Mouse (Mus musculus) monocyte, adult 5-6 weeks (primary cell): ENCODE data around the gene Ets2. TPM values are rescaled to one million over a fixed set of nuclear protein-coding genes. Genes with fewer than 3 reads are reported as not detected.
"Not testable (repeated sequence)": the region's sequence is repeated elsewhere in the genome, so short reads cannot be mapped to it uniquely, and the experiment has no call there.

Experiments
- ATAC-seq: fragments of 153-309, 156-312 bp; replicated peaks from 2 replicates; pipeline ENCODE4 v1.8.0; 2017; ENCODE audit warnings: mild to moderate bottlenecking; ENCODE audit not compliant: low TSS enrichment, insufficient number of reproducible peaks, severe bottlenecking, poor library complexity, low FRiP score
- total RNA-seq: library from RNA; stranded (forward); fragments of 200-1000, 200-491, 200-594 nt; gene quantifications from 3 replicates; pipeline ENCODE4 v1.2.3, GENCODE M21; 2017

Gene Ets2
- total RNA-seq, 1 experiment from 2014 or later, result 51.5 TPM

DNA sequence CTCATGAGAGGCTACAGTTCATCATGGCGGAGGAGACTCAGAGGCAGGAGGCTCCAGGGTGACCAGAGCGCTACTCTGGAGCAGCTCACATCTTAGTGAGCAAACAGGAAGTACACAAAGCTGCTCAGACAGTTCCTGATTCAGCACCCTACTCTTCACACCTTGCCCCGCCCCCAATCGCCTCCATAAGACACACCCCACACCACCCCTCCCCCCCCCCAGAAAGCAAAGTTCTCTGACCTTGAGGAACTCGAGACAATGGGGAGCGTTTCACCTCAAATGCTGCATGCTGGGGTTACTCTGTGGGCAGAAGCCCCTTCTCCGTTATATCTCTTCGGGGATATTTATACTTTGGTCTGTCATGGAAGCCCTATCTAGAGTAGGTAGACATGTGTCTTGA is 15.0 kb upstream of the Ets2 start:
- ATAC-seq, result no peak

DNA sequence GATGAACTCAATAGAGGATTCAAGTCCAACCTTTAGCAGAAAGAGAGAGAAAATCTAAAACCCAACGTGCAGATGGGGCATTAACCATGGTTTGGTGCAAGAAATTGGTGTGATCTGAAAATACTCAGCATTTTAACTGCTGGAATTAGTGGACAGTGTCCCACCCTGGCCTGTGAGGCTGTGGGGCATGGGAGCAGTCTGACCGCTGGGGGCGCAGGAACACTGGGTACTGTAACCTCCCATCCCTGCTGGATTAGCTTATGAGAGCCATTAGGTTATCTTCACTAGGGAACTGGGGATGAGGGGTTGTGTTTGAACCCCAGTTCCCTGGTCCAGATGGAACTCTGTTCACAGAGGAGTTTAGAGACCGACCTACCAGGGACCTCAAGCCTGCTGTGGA is 13.9 kb upstream of the Ets2 start:
- no peak for ATAC-seq

GRCm38 (mm10) chr16:95696599-95696998 is 5.3 kb upstream of the Ets2 start:
- ATAC-seq, result no peak

- ATAC-seq, result no peak
Measured at GRCm38 (mm10) chr16:95699721-95700120, 2.2 kb upstream of the Ets2 start.

DNA sequence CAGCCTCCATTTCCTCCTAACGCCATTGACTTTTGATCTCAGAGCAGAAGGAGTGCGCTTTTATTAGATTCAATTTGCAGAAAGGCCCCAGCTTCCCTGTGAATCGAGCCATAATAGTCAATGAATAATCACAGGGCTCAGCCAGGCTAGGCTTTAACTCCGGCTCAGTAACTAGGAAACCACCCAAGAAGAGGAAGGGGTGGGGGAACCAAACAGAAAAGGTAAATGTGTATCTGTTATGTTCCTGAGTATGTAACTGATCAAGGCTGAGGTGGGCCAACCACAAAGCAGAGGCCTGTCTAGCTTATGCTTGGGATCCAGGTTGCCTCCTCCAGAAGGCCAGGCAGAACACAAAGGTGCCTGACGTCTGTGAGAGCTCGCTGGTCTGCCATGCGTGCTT is 1.7 kb upstream of the Ets2 start:
- ATAC-seq, result no peak

DNA sequence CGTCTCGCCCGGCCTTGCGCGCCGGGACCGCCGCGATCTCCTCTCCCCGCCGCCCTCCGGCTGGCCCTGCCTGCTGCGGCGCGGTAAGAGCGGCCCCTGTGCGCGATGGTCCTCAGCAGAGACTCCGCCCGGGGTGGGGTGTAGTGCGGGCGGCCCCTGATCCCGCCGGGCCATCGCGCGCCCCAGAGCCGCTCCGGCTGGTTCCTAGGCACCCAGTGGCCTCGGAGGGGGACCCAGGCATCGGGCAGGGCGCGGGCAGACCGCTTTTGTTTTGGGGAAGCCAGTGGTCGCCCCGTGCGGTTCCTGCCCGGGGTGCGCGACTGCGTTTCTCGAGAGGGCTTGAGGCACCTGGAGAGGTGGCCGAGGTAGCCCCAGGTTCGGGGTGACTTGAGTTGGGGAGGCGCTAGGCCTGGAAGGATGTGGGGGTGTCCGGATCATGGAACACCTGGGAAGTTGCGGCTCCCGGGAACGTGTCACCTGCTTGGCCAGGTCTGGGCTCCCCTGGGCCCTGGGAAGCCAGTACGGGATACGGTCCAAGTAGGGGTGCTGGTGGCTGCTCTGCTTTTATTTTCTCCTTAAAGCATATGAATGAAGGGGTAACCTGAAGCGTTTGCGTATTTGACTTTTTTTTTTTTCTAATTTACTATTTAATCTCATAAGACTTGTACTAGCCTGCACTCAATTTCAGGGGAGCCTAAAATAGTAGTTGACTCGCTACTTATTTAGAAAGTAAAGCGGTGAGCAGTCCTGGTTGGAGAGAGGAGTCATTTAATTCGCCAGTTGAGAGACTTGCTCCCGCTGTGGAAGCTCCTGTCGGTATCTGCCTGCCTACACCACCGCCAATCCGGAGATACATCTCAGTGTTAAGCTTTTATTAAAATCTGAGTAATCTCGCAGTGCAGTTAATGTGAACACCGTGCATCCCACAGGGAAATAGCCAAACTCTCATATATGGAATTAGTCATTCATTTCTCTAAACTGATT is 979 bp downstream of the Ets2 start:
- ATAC-seq, result 0 out of 2 replicates have a peak, but pooled peaks have one; percentile 6

GRCm38 (mm10) chr16:95703958-95704357 is 2.1 kb downstream of the Ets2 start:
- no peak for ATAC-seq

- ATAC-seq, result no peak
Measured at GRCm38 (mm10) chr16:95704662-95705330, 2.9 kb downstream of the Ets2 start.

DNA sequence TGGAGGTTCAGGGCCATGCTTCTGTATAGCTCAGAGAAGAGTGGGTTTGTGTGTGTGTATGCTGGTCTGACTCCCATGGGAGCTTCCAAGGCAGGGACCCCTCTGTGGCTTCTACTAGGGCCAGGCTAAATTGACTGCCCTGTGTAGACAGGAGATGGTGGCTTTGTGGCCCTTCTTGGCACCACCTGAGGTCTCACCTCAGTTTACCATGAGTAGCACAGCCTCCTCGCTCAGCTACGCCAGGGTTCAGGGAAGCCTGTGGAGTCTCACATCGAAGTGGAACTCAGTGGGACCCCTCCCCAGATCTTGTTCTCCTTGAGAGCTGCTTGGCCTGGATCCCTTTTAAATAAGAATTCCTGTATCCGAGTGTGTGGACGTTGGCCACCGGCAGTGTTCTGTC is 3.9 kb downstream of the Ets2 start:
- no peak for ATAC-seq

DNA sequence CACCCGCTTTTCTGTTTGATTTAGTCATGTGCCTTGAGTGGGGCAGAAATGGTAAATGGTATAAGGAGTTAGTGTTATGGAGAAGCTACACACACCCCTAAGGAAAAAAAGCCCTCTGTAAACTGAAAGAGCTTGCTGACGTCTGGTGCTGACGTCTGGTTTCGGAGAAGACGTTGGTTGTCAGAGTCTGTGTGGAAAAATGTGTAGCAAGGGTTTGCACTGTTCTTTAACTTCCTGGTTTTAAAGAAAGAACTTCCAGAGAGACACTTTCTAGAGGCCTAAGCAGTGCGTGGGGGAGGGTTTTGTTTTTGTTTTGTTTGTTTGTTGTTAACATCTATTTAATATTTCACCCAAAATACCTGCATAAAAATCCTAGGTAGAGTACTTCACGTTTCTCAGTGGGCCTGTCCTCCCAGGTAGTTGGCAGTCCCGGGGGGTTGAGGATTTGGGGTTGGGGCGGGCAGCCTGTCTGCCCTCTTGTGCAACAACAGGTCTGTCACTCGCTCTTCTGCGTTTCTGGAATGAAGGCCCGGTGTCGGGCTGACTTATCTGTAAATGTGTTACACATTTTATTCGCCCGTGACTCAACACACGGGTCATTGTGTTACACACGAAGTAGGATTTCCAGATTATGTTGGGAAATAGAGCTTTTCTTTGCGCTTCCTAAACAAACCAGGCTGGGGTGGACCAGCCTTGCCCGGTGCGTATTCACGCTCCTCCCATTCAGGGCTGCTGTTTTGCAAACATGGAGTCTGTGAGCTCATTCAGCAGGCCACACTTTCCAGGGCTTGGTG is 6.5 kb downstream of the Ets2 start:
- ATAC-seq, result peak; percentile 51

DNA sequence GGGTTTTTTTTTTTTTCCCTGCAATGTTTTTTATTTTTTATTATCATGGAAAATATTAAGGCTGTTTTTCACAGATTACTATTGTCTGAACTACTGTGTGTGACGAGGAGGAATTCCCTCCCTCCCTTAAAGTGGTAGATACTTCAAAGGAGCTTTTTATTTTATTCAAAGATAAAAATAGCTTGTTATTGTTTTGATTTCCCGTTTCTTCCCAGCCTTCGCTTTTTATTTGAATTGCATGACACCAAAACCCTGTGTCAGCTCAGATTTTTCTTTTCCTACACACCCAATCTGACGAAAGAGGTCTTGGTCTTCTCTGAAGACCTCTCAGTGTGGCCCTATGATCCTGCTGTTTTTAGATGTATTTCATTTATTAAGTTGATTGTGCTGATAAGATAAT is 7.3 kb downstream of the Ets2 start:
- ATAC-seq, result no peak

GRCm38 (mm10) chr16:95710129-95710528 is 8.3 kb downstream of the Ets2 start:
- ATAC-seq, result no peak

GRCm38 (mm10) chr16:95712121-95712520 is 10.2 kb downstream of the Ets2 start:
- ATAC-seq, result no peak

- ATAC-seq, result not testable (repeated sequence)
Measured at GRCm38 (mm10) chr16:95713077-95713476, 11.2 kb downstream of the Ets2 start.

DNA sequence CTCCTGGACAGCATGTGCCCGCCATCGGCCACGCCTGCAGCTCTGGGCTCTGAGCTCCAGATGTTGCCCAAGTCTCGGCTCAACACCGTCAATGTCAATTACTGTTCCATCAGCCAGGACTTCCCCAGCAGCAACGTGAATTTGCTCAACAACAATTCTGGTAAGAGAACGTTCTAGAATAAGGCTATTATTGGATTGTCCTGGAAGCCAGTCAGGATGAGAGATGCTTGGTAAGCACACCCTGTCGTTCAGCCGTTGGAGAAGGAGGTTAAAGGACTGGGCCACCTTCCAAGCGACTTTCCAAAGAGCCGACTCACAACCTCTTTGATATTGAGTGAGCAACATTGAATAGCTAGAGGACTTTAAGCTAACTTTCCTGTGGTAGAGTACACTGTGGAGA is 13.2 kb downstream of the Ets2 start:
- no peak for ATAC-seq

DNA sequence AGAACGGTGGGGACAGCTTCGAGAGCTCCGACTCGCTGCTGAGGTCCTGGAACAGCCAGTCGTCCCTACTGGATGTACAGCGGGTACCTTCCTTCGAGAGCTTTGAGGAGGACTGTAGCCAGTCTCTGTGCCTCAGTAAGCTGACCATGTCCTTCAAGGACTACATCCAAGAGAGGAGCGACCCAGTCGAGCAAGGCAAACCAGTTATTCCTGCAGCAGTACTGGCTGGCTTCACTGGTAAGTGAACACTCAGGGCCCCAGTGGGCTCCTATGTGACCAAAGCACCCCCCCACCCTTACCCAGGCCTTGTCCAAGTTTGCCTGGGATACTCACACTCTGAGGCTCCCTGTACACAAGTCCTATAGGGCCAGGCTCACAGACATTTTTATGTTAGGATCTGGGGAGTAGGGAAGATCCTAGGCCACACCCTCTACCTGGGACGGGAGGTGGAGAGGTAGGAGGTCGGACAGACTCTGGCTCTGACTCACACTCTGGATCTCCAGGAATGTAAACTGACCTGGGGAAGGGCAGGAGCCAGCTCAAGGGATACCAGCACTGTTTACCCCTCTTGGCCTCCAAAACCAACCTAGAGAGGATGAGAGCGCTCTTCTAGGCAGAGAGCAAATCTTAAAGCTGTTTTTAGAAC is 14.3 kb downstream of the Ets2 start:
- ATAC-seq, result no peak

DNA sequence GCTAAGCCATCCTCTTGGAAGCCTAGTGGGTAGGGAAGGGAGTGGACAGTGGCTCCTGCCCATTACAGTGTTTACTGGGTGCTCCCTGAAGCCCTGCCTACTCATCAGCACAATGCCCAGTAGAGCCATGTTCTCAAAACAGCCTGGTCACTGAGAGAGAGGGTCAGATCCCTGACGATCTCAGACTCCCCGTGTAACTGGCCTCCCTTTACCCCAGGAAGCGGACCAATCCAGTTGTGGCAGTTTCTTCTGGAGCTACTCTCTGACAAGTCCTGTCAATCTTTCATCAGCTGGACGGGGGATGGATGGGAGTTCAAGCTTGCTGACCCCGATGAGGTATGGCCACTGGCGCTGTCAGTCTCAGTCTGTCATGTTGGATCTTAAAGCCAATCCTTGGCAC is 15.8 kb downstream of the Ets2 start:
- no peak for ATAC-seq

GRCm38 (mm10) chr16:95718119-95718518 is 16.2 kb downstream of the Ets2 start:
- ATAC-seq, result no peak

GRCm38 (mm10) chr16:95720532-95720931 is 18.7 kb downstream of the Ets2 start:
- no peak for ATAC-seq
